Mouse (Mus musculus): ENCODE data around the gene Olfr291. TPM values are rescaled to one million over a fixed set of nuclear protein-coding genes. Genes with fewer than 3 reads are reported as not detected.

The Olfr291 gene
- polyA plus RNA-seq (2014; fragmentation: Nextera tagmentation; extraction: Ambion mirVana): not detected in 2 replicates

- WGBS: 85% methylated on average over 2 of the region's 2 CpGs
- Histone ChIP-seq H3K9me3 (ENCODE audit: control insufficient read depth, low read length) (no peaks in the 10 kb centered on the region; the same call in 1 of the 2 replicates), H3K9ac (no peak within 1 kb of the TSS), H3K36me3 (replicated peaks; ENCODE audit: control insufficient read depth, insufficient read depth) (no peaks in the 10 kb centered on the region), H3K27me3 (ENCODE audit: control insufficient read depth, insufficient read depth, low read length) (no peaks in the 10 kb centered on the region), H3K4me2 (replicated peaks) (no peak within 1 kb of the TSS), H3K4me1 (replicated peaks; ENCODE audit: control insufficient read depth, insufficient read depth, low read length) (no peaks in the 10 kb centered on the region), H3K4me3 (replicated peaks; ENCODE audit: low read length) (no peak within 1 kb of the TSS), H3K27ac (no peak within 1 kb of the TSS)
- DNase-seq (ENCODE audit: low spot score) (no peak), ATAC-seq (ENCODE audit: low FRiP score) (no peak)
Measured at GRCm38 (mm10) chr7:84853253-84853652, at the start of gene Olfr291. Gene Olfr291 (plus strand): TSS chr7:84853553.

GRCm38 (mm10) chr7:84805224-84805623 is 48.1 kb upstream of the Olfr291 start:
- ATAC-seq (ENCODE audit: low FRiP score) (no peak), DNase-seq (ENCODE audit: low spot score) (peak; percentile 48)
- H3K4me1 ChIP-seq (replicated peaks; ENCODE audit: control insufficient read depth, insufficient read depth, low read length): no peaks in the 10 kb centered on the region
- no peak overlapping the region for H3K4me3 ChIP-seq (replicated peaks; ENCODE audit: low read length)
- no peak overlapping the region for H3K4me2 ChIP-seq (replicated peaks)
- no peaks in the 10 kb centered on the region for H3K27me3 ChIP-seq (ENCODE audit: control insufficient read depth, insufficient read depth, low read length)
- no peaks in the 10 kb centered on the region for H3K9me3 ChIP-seq (ENCODE audit: control insufficient read depth, low read length)
- H3K9ac ChIP-seq: no peak overlapping the region
- no peaks in the 10 kb centered on the region for H3K36me3 ChIP-seq (replicated peaks; ENCODE audit: control insufficient read depth, insufficient read depth)
- H3K27ac ChIP-seq: no peak overlapping the region
- WGBS: 42% methylated on average over 1 of the region's 1 CpGs

- H3K27ac ChIP-seq: no peak overlapping the region
- no peaks in the 10 kb centered on the region for H3K9me3 ChIP-seq (ENCODE audit: control insufficient read depth, low read length)
- no peaks in the 10 kb centered on the region for H3K36me3 ChIP-seq (replicated peaks; ENCODE audit: control insufficient read depth, insufficient read depth)
- no peaks in the 10 kb centered on the region for H3K27me3 ChIP-seq (ENCODE audit: control insufficient read depth, insufficient read depth, low read length)
- 88% methylated on average over 4 of the region's 4 CpGs for WGBS
- H3K9ac ChIP-seq: no peak overlapping the region
- H3K4me1 ChIP-seq (replicated peaks; ENCODE audit: control insufficient read depth, insufficient read depth, low read length): no peaks in the 10 kb centered on the region
- DNase-seq (ENCODE audit: low spot score) (no peak), ATAC-seq (ENCODE audit: low FRiP score) (no peak)
- H3K4me2 ChIP-seq (replicated peaks): no peak overlapping the region
- H3K4me3 ChIP-seq (replicated peaks; ENCODE audit: low read length): no peak overlapping the region
Measured at GRCm38 (mm10) chr7:84806159-84806558, 47.2 kb upstream of the Olfr291 start.

- ATAC-seq (ENCODE audit: low FRiP score) (no peak), DNase-seq (ENCODE audit: low spot score) (peak; percentile 27)
- Histone ChIP-seq H3K27me3 (ENCODE audit: control insufficient read depth, insufficient read depth, low read length) (no peaks in the 10 kb centered on the region), H3K4me1 (replicated peaks; ENCODE audit: control insufficient read depth, insufficient read depth, low read length) (no peaks in the 10 kb centered on the region), H3K27ac (no peak overlapping the region), H3K4me2 (replicated peaks) (no peak overlapping the region), H3K9ac (no peak overlapping the region), H3K4me3 (replicated peaks; ENCODE audit: low read length) (no peak overlapping the region), H3K9me3 (ENCODE audit: control insufficient read depth, low read length) (0 out of 2 replicates have a peak, but pooled peaks cover 7% of the 10 kb centered on the region), H3K36me3 (replicated peaks; ENCODE audit: control insufficient read depth, insufficient read depth) (no peaks in the 10 kb centered on the region)
- 57% methylated on average over 1 of the region's 1 CpGs for WGBS
Measured at GRCm38 (mm10) chr7:84884530-84884929, 31.2 kb downstream of the Olfr291 start.

Other genes with a start within 250 kb of the Olfr291 start
- gene Fah, start 246.8 kb upstream of the Olfr291 start, polyA plus RNA-seq (2014; fragmentation: Nextera tagmentation; extraction: Ambion mirVana): 9.9 and 10.5 TPM in 2 replicates
- gene Zfand6, start 163.6 kb upstream of the Olfr291 start, polyA plus RNA-seq (2014; fragmentation: Nextera tagmentation; extraction: Ambion mirVana): 196 and 217 TPM in 2 replicates
- not detected in 2 replicates for gene Vmn2r65, start 110.6 kb downstream of the Olfr291 start, polyA plus RNA-seq (2014; fragmentation: Nextera tagmentation; extraction: Ambion mirVana)
- gene Vmn2r66, start 158.7 kb downstream of the Olfr291 start, polyA plus RNA-seq (2014; fragmentation: Nextera tagmentation; extraction: Ambion mirVana): not detected in 2 replicates